Mouse (Mus musculus) heart, embryonic 12.5 days (tissue): ENCODE measurements around the gene Fam166a. TPM values are rescaled to one million over a fixed set of nuclear protein-coding genes. Genes with fewer than 3 reads are reported as not detected.

Experiments used
- ATAC-seq: fragments of 200-750 bp; cut with Nextera tagmentation; 2 replicates; pipeline ENCODE4 v1.8.0; 2017; ENCODE audit warnings: moderate TSS enrichment, moderate library complexity; ENCODE audit not compliant: insufficient number of reproducible peaks, low FRiP score
- H3K27ac ChIP-seq: fragments of 300-500 bp; sonication (generic); 2 replicates; pipeline ENCODE4 v1.5.1; 2016; ENCODE audit warnings: mild to moderate bottlenecking, moderate library complexity; ENCODE audit not compliant: poor library complexity, severe bottlenecking
- H3K27me3 ChIP-seq: fragments of 300-500 bp; sonication (generic); replicated peaks from 2 replicates; pipeline ENCODE4 v1.6.1; 2016; ENCODE audit warnings: mild to moderate bottlenecking, moderate library complexity
- H3K36me3 ChIP-seq: fragments of 300-500 bp; sonication (generic); 2 replicates; pipeline ENCODE4 v1.6.1; 2016; ENCODE audit warnings: mild to moderate bottlenecking, moderate library complexity
- H3K4me1 ChIP-seq: fragments of 300-500 bp; sonication (generic); replicated peaks from 2 replicates; pipeline ENCODE4 v1.6.1; 2016; ENCODE audit warnings: mild to moderate bottlenecking
- H3K4me2 ChIP-seq: fragments of 300-500 bp; sonication (generic); 2 replicates; pipeline ENCODE4 v1.6.1; 2016; ENCODE audit warnings: mild to moderate bottlenecking, moderate library complexity
- H3K4me3 ChIP-seq: fragments of 300-500 bp; sonication (generic); 2 replicates; pipeline ENCODE4 v1.5.1; 2016; ENCODE audit warnings: mild to moderate bottlenecking
- H3K9ac ChIP-seq: fragments of 300-500 bp; sonication (generic); 2 replicates; pipeline ENCODE4 v1.6.1; 2016; ENCODE audit warnings: mild to moderate bottlenecking, moderate library complexity
- H3K9me3 ChIP-seq: fragments of 300-500 bp; sonication (generic); replicated peaks from 2 replicates; pipeline ENCODE4 v1.6.1; 2016; ENCODE audit warnings: mild to moderate bottlenecking, moderate library complexity
- WGBS: fragments of 180-500 bp; shearing (Covaris S2); methylation state at CpG from one replicate; pipeline ENCODE4 v1.1.7; 2016; 5-methylcytosine and 5-hydroxymethylcytosine counted together
- polyA plus RNA-seq: library from polyadenylated mRNA; unstranded; fragments of >200 nt; fragmentation: Nextera tagmentation; extraction: Ambion mirVana; gene quantifications from 2 replicates; pipeline ENCODE4 v1.2.1, GENCODE M21; 2016

Fam166a gene
- polyA plus RNA-seq, 1 experiment from 2014 or later, result not detected

- Histone ChIP-seq H3K4me3 (no peak overlapping the region), H3K27ac (no peak overlapping the region), H3K4me2 (no peak overlapping the region), H3K9ac (no peak overlapping the region), H3K9me3 (no peaks in the 10 kb centered on the region), H3K27me3 (no peaks in the 10 kb centered on the region), H3K36me3 (peaks cover 92% of the 10 kb centered on the region), H3K4me1 (0 out of 2 replicates have a peak, but pooled peaks cover 3% of the 10 kb centered on the region)
- ATAC-seq, result 0 out of 2 replicates have a peak, but pooled peaks have one; percentile 40
- 63% methylated on average over 4 of the region's 4 CpGs for WGBS
Measured at GRCm38 (mm10) chr2:25203631-25204214, 14.8 kb upstream of the Fam166a start.

DNA sequence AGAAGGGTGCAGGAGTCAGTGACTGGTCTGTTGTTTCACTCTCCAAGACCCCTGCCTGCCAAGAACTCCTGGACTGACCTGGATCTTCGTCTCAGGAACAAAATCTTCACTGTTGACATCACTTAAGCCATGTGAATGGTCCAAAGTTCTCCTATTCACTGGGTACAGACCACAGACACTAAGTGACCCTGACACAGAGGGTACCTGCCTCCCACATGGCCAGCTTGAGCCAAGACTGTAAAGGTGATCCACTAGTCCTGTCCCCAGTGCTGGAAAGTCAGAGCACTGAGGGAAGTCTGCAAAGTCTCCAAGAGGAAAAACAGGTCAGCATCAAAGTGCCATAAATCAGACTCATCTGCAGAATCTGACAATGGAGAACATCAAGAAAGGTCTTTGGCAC, 11.0 kb upstream of the Fam166a start:
- no peak for ATAC-seq
- H3K4me3 ChIP-seq, result no peak overlapping the region
- H3K4me2 ChIP-seq, result no peak overlapping the region
- H3K27me3 ChIP-seq, result no peaks in the 10 kb centered on the region
- H3K9ac ChIP-seq, result no peak overlapping the region
- H3K9me3 ChIP-seq, result no peaks in the 10 kb centered on the region
- H3K4me1 ChIP-seq, result peaks cover 13% of the 10 kb centered on the region
- WGBS, result 94% methylated on average over 1 of the region's 1 CpGs
- peaks cover 61% of the 10 kb centered on the region for H3K36me3 ChIP-seq
- H3K27ac ChIP-seq, result no peak overlapping the region

- Histone ChIP-seq H3K4me1 (peaks cover 10% of the 10 kb centered on the region), H3K4me3 (peak overlapping the region; percentile 79), H3K27ac (peak overlapping the region; percentile 83), H3K36me3 (peaks cover 30% of the 10 kb centered on the region), H3K4me2 (peak overlapping the region; percentile 86), H3K9me3 (no peaks in the 10 kb centered on the region), H3K9ac (peak overlapping the region; percentile 88), H3K27me3 (peaks cover 20% of the 10 kb centered on the region)
- WGBS, result under 1% methylated on average over 24 of the region's 24 CpGs
- ATAC-seq, result peak; percentile 16; the same call in 1 of the 2 replicates
Measured at GRCm38 (mm10) chr2:25210686-25211085, 7.9 kb upstream of the Fam166a start.

- peaks cover 10% of the 10 kb centered on the region for H3K4me1 ChIP-seq
- peaks cover 25% of the 10 kb centered on the region for H3K36me3 ChIP-seq
- peak within 1 kb of the TSS; percentile 79 for H3K4me3 ChIP-seq
- WGBS, result under 1% methylated on average over 44 of the region's 44 CpGs
- peak; percentile 92 for ATAC-seq
- H3K27ac ChIP-seq, result peak within 1 kb of the TSS; percentile 83
- peak within 1 kb of the TSS; percentile 86 for H3K4me2 ChIP-seq
- peaks cover 20% of the 10 kb centered on the region for H3K27me3 ChIP-seq
- peak within 1 kb of the TSS; percentile 88 for H3K9ac ChIP-seq
- no peaks in the 10 kb centered on the region for H3K9me3 ChIP-seq
Measured at GRCm38 (mm10) chr2:25211121-25211670, 7.3 kb upstream of the Fam166a start, which contains the start of gene Nelfb. Nelfb (minus strand) TSS chr2:25211489.

GRCm38 (mm10) chr2:25213266-25213865, 5.2 kb upstream of the Fam166a start:
- ATAC-seq, result no peak
- peaks cover 5% of the 10 kb centered on the region for H3K36me3 ChIP-seq
- no peak overlapping the region for H3K4me3 ChIP-seq
- no peak overlapping the region for H3K4me2 ChIP-seq
- no peak overlapping the region for H3K27ac ChIP-seq
- H3K9ac ChIP-seq, result no peak overlapping the region
- H3K27me3 ChIP-seq, result peaks cover 20% of the 10 kb centered on the region
- H3K9me3 ChIP-seq, result no peaks in the 10 kb centered on the region
- 57% methylated on average over 23 of the region's 23 CpGs for WGBS
- peaks cover 10% of the 10 kb centered on the region for H3K4me1 ChIP-seq

DNA sequence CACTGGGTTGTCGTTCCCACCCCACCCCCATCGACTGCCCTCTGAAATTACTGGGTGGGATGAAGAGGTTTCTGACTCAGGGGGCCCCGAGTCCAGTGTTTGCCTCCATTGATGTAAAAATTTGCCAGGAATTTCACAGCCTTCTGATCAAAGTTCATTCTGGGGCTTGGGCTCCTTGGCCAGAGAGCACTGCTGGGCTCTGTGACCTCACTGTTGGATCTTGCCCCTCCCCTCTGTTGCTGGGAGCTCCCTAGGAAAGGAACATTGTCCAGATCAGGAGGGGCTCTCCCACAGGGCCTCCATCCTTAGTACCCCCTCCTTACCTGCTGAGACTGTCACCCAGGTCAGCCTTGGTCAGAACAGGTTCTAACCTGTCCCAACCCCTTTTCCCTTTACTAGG, 4.1 kb upstream of the Fam166a start, which contains the start of gene Stpg3:
Gene Stpg3 (minus strand): TSS at position 194 of the 400 bp plus-strand sequence.
- Histone ChIP-seq H3K4me1 (peaks cover 10% of the 10 kb centered on the region), H3K4me3 (no peak within 1 kb of the TSS), H3K27ac (no peak within 1 kb of the TSS), H3K4me2 (no peak within 1 kb of the TSS), H3K27me3 (peaks cover 20% of the 10 kb centered on the region), H3K9me3 (no peaks in the 10 kb centered on the region), H3K9ac (no peak within 1 kb of the TSS), H3K36me3 (peaks cover 4% of the 10 kb centered on the region; the same call in 1 of the 2 replicates)
- 70% methylated on average over 3 of the region's 3 CpGs for WGBS
- ATAC-seq, result no peak

- WGBS, result 56% methylated on average over 2 of the region's 2 CpGs
- Histone ChIP-seq H3K4me1 (no peaks in the 10 kb centered on the region), H3K9me3 (no peaks in the 10 kb centered on the region)
Measured at GRCm38 (mm10) chr2:25217666-25218065, 879 bp upstream of the Fam166a start.

DNA sequence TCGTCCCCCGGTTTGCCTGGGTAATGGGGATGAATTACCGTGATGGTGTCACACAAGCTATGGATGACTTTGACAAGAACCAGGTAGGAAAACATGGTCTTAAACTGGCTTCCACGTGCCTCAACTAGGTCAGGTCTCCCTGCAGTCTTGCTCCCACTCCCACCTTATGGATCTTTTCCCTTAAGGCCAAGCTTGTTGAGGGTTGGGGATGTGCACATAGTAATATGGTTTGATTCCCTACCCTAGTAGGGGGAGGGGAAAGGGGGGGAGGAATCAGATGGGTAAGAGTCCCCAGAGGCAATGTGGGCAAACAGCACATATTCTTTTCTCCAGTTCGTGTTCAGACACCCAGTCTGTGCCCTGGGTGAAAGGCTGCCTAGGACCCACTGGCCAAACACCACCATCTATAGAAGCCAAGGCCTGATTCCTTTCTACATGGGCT, 2.8 kb downstream of the Fam166a start:
- peaks cover 11% of the 10 kb centered on the region for H3K36me3 ChIP-seq
- no peaks in the 10 kb centered on the region for H3K9me3 ChIP-seq
- no peaks in the 10 kb centered on the region for H3K27me3 ChIP-seq
- peaks cover 13% of the 10 kb centered on the region for H3K4me1 ChIP-seq
- ATAC-seq, result no peak
- no peak overlapping the region for H3K4me3 ChIP-seq
- no peak overlapping the region for H3K27ac ChIP-seq
- H3K4me2 ChIP-seq, result no peak overlapping the region
- H3K9ac ChIP-seq, result no peak overlapping the region
- WGBS, result 63% methylated on average over 5 of the region's 5 CpGs

More at GRCm38 (mm10) chr2:25217666-25218065, 879 bp upstream of the Fam166a start:
- ATAC-seq, result no peak
- Histone ChIP-seq H3K9ac (no peak overlapping the region), H3K27me3 (peaks cover 20% of the 10 kb centered on the region), H3K36me3 (peaks cover 7% of the 10 kb centered on the region), H3K4me2 (no peak overlapping the region), H3K4me3 (no peak overlapping the region), H3K27ac (no peak overlapping the region)

DNA sequence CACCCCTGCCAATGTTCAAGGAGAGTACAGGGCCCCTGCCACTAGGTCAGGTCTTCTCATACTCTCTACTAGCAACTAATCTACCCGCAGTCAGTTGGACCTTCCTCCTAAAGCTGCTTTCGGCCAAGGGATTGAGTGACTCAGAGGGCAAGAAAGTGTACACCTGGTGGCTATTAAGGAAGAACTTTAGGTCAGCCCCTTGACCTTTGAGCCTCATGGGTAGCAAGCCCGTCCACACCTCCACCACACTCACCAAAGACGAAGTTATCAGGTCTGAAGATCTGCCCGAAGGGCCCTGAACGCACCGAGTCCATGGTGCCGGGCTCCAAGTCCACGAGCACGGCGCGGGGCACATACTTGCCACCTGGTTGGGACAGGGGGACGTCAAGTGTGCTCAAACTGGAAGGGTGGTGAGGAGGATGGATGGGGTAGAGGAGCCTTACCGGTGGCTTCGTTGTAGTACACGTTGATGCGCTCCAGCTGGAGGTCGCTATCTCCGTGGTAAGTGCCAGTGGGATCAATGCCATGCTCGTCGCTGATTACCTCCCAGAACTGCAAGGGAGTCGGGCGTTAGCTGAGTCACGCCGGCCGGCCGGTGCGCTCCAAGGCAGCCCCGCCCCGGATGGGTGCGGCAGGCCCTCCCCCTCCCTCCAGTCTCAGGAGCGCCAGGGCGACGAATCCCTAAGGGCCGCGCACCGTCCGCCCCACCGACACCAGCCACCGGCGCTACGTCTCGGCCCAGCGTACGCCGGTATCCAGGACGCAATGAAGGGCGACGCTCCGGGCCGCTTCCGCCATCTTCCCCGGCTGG, 5.3 kb downstream of the Fam166a start:
- peak; percentile 82 for ATAC-seq
- WGBS, result 2% methylated on average over 45 of the region's 53 CpGs
- Histone ChIP-seq H3K4me1 (peaks cover 19% of the 10 kb centered on the region), H3K4me2 (peak overlapping the region; percentile 97), H3K27me3 (no peaks in the 10 kb centered on the region), H3K4me3 (peak overlapping the region; percentile 90), H3K9ac (peak overlapping the region; percentile 89), H3K9me3 (no peaks in the 10 kb centered on the region), H3K36me3 (peaks cover 11% of the 10 kb centered on the region), H3K27ac (peak overlapping the region; percentile 96)

GRCm38 (mm10) chr2:25224492-25224765, 5.9 kb downstream of the Fam166a start, which contains the start of gene Tubb4b:
Tubb4b (minus strand) TSS chr2:25224702.
- Histone ChIP-seq H3K36me3 (peaks cover 11% of the 10 kb centered on the region), H3K27me3 (no peaks in the 10 kb centered on the region), H3K9ac (peak within 1 kb of the TSS; percentile 89), H3K4me3 (peak within 1 kb of the TSS; percentile 90), H3K4me1 (peaks cover 19% of the 10 kb centered on the region), H3K4me2 (peak within 1 kb of the TSS; percentile 97), H3K27ac (peak within 1 kb of the TSS; percentile 96), H3K9me3 (no peaks in the 10 kb centered on the region)
- WGBS, result under 1% methylated on average over 17 of the region's 17 CpGs
- ATAC-seq, result no peak
